Mouse (Mus musculus) mature B cell (primary cell): ENCODE data around the gene Prl8a8.

Experiments
- in situ Hi-C: fragments of 300-500 bp; cut with MboI; formaldehyde crosslinking; loops from 2 replicates; pipeline ENCODE4 v1.14.3; 2019

Gene Prl8a8

DNA sequence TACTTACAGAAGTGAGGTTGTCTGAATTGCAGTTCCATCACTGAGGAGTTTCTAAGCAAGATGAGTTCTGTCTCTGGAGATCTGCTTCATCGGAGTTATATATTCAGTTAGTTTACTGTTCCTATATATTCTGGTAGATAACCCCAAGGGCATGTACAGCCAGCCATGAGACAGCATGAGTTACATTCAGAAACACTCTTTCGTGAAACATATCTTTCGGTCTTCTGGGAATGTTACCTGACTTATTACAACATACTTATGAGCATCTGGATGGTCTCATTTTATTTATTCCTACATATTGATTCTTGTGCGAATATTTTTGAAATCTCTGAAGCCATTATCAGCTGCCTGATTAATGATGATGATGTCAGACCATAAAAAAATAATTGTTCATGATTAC, at the start of gene Prl8a8:
TSS of gene Prl8a8 (minus strand) at position 101 of the 400 bp plus-strand sequence.
- in situ Hi-C loops = no loop called here

DNA sequence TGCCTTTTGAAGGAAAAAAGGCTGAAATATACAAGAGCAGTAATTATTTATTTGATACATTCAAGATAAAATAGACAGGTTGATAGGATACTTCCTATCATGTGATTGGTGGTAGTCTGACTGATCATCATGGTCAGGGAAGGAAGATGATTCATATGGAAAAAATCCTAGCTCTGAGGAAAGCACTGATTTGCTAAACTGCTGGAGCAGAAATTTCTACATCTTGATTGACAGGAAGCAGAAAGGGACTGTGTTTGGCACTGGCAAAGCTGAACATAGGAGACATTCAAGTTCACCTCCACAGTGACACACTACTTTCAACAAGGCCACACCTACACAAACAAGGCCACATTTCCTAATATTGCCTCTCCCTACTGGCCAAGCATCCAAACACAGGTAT, 40.3 kb upstream of the Prl8a8 start:
- in situ Hi-C loops = no loop called here

DNA sequence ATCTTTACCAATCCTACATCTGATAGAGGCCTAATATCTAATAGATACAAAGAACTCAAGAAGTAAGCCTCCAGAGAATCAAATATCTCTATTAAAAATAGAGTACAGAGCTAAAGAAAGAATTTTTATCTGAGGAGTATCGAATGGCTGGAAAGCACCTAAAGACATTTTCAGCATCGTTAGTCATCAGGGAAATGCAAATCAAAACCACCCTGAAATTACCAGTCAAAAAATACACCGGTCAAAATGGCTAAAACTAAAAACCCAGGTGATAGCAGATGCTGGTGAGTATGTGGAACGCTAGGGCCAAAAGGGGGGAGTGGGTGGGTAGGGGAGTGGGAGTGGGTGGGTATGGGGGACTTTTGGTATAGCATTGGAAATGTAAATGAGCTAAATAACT, 10.1 kb upstream of the Prl8a8 start:
- in situ Hi-C loops = no loop called here

DNA sequence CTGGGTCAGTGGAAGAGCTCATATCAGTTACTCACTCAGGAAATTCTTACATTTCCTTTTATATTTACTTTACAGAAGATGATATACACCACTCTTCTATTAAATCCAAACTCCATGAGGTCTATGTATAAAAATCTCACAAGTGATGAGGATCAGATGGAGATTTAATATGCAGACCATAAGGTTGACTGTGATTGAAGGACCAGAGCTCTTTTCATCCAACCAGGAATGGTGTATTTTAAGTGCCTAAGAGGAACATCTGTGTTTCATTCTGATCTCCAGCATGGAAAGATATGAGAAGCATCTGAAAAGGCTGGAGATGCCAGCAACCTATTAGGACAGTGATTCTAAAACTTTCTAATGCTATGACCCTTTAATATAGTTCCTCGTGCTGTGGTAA, 5.4 kb downstream of the Prl8a8 start:
- in situ Hi-C loops = no loop called here
